Mouse (Mus musculus): ENCODE results near the gene Nr2f6. TPM values are rescaled to one million over a fixed set of nuclear protein-coding genes. Genes with fewer than 3 reads are reported as not detected.
"Not testable (repeated sequence)": the region's sequence is repeated elsewhere in the genome, so short reads cannot be mapped to it uniquely, and the experiment has no call there.

Gene Nr2f6
- polyA plus RNA-seq, 1 experiment from 2014 or later: 61.9 TPM

- DNase-seq (ENCODE audit: low spot score): no peak
- WGBS: 72% methylated on average over 3 of the region's 3 CpGs
- no peaks in the 10 kb centered on the region for H3K9me3 ChIP-seq (ENCODE audit: control insufficient read depth, low read length)
- ATAC-seq (ENCODE audit: low read depth): no peak
- no peaks in the 10 kb centered on the region for H3K27me3 ChIP-seq (replicated peaks; ENCODE audit: control insufficient read depth, insufficient read depth, low read length)
- no peak overlapping the region for H3K4me3 ChIP-seq (ENCODE audit: low read depth, low read length)
- peaks cover 83% of the 10 kb centered on the region for H3K36me3 ChIP-seq (ENCODE audit: control insufficient read depth, insufficient read depth, low read length)
- no peaks in the 10 kb centered on the region for H3K4me1 ChIP-seq (ENCODE audit: control insufficient read depth, insufficient read depth, low read length)
- H3K9ac ChIP-seq (ENCODE audit: low read depth, low read length): no peak overlapping the region
- H3K27ac ChIP-seq (replicated peaks; ENCODE audit: low read depth, low read length): no peak overlapping the region
- H3K4me2 ChIP-seq (ENCODE audit: low read depth, low read length): no peak overlapping the region
Measured at GRCm38 (mm10) chr8:71358026-71358425, 23.7 kb downstream of the Nr2f6 start.

DNA sequence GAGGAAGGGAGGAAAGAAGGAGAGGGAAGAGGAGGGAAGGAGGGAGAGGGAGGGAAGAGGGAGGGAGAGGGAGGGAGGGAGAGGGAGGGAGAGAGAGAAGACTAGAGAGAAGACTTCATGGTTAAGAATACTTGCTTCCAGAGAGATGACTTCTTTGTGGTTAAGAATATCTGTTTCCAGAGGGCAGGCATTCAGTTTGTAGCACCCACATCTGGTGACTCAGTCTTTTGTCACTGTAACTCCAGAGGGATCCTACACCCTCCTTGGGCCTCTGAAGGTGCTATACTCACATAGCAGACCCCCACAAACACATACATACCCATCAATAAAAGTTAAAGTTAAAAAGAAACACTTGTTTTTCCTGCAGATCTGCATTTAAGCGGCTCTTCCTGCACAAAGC lies 30.2 kb downstream of the Nr2f6 start:
- DNase-seq (ENCODE audit: low spot score): no peak
- WGBS: 96% methylated on average over 1 of the region's 1 CpGs

GRCm38 (mm10) chr8:71351117-71351516 lies 30.6 kb downstream of the Nr2f6 start:
- no peak overlapping the region for H3K4me3 ChIP-seq (ENCODE audit: low read depth, low read length)
- H3K4me1 ChIP-seq (ENCODE audit: control insufficient read depth, insufficient read depth, low read length): no peaks in the 10 kb centered on the region
- ATAC-seq (ENCODE audit: low read depth): no peak
- DNase-seq (ENCODE audit: low spot score): no peak
- no peak overlapping the region for H3K9ac ChIP-seq (ENCODE audit: low read depth, low read length)
- peaks cover 99% of the 10 kb centered on the region for H3K36me3 ChIP-seq (ENCODE audit: control insufficient read depth, insufficient read depth, low read length)
- H3K9me3 ChIP-seq (ENCODE audit: control insufficient read depth, low read length): no peaks in the 10 kb centered on the region
- no peak overlapping the region for H3K27ac ChIP-seq (replicated peaks; ENCODE audit: low read depth, low read length)
- WGBS: 73% methylated on average over 3 of the region's 3 CpGs
- no peak overlapping the region for H3K4me2 ChIP-seq (ENCODE audit: low read depth, low read length)
- H3K27me3 ChIP-seq (replicated peaks; ENCODE audit: control insufficient read depth, insufficient read depth, low read length): no peaks in the 10 kb centered on the region

More for the DNA sequence above, 30.2 kb downstream of the Nr2f6 start:
- Histone ChIP-seq H3K4me3 (ENCODE audit: low read depth, low read length) (no peak overlapping the region), H3K27ac (replicated peaks; ENCODE audit: low read depth, low read length) (no peak overlapping the region), H3K36me3 (ENCODE audit: control insufficient read depth, insufficient read depth, low read length) (peaks cover 99% of the 10 kb centered on the region), H3K9ac (ENCODE audit: low read depth, low read length) (no peak overlapping the region), H3K4me2 (ENCODE audit: low read depth, low read length) (no peak overlapping the region), H3K27me3 (replicated peaks; ENCODE audit: control insufficient read depth, insufficient read depth, low read length) (no peaks in the 10 kb centered on the region), H3K9me3 (ENCODE audit: control insufficient read depth, low read length) (no peaks in the 10 kb centered on the region), H3K4me1 (ENCODE audit: control insufficient read depth, insufficient read depth, low read length) (no peaks in the 10 kb centered on the region)
- no peak for ATAC-seq (ENCODE audit: low read depth)

DNA sequence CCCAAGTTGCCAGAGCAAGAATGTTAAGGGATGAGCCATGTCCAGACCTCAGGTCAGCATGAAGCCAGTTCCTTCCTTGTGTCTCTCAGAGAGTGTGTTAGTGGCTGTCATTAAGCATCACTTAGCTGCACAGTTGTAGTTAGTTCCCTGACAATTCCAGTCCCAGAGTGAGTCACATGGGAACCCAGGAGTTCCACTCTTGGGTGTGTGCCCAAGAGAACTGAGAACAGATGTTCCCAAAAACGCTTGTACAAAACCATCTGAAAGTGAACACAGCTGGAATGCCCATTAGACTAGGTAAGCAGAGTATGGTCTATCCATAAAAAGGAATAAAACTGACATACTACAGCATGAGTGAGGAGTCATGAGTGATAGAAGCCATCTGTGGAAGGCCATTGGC lies 35.2 kb downstream of the Nr2f6 start:
- Histone ChIP-seq H3K9ac (ENCODE audit: low read depth, low read length) (no peak overlapping the region), H3K4me2 (ENCODE audit: low read depth, low read length) (no peak overlapping the region), H3K4me3 (ENCODE audit: low read depth, low read length) (no peak overlapping the region), H3K4me1 (ENCODE audit: control insufficient read depth, insufficient read depth, low read length) (no peaks in the 10 kb centered on the region), H3K9me3 (ENCODE audit: control insufficient read depth, low read length) (no peaks in the 10 kb centered on the region), H3K27me3 (replicated peaks; ENCODE audit: control insufficient read depth, insufficient read depth, low read length) (no peaks in the 10 kb centered on the region), H3K27ac (replicated peaks; ENCODE audit: low read depth, low read length) (no peak overlapping the region), H3K36me3 (ENCODE audit: control insufficient read depth, insufficient read depth, low read length) (peaks cover 90% of the 10 kb centered on the region)
- no peak for DNase-seq (ENCODE audit: low spot score)
- ATAC-seq (ENCODE audit: low read depth): no peak
- 54% methylated on average over 1 of the region's 1 CpGs for WGBS

DNA sequence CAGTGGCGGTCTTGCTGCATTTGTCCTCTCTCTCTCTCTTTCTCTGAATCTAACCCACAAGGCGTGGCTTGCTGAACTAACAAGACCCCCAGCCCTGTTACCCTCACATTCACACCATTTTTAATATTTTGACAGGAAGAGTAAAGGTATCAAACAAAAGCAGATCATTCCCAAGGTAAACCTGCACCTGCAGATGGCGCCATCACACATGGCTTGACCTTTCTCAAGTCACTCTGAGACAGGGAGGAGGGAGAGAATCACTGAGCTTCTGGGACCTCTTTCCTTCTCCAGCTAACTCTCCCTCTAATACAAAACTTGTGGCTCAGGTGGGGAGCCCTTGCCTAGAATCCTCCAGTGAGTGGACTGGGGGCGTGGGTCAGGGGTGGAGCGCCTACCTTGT lies 41.1 kb downstream of the Nr2f6 start:
- Histone ChIP-seq H3K9ac (ENCODE audit: low read depth, low read length) (no peak overlapping the region), H3K36me3 (ENCODE audit: control insufficient read depth, insufficient read depth, low read length) (peaks cover 55% of the 10 kb centered on the region), H3K27ac (replicated peaks; ENCODE audit: low read depth, low read length) (no peak overlapping the region), H3K9me3 (ENCODE audit: control insufficient read depth, low read length) (no peaks in the 10 kb centered on the region), H3K4me2 (ENCODE audit: low read depth, low read length) (no peak overlapping the region), H3K27me3 (replicated peaks; ENCODE audit: control insufficient read depth, insufficient read depth, low read length) (no peaks in the 10 kb centered on the region), H3K4me1 (ENCODE audit: control insufficient read depth, insufficient read depth, low read length) (no peaks in the 10 kb centered on the region), H3K4me3 (ENCODE audit: low read depth, low read length) (no peak overlapping the region)
- 75% methylated on average over 5 of the region's 5 CpGs for WGBS
- peak; percentile 12 for DNase-seq (ENCODE audit: low spot score)
- ATAC-seq (ENCODE audit: low read depth): no peak

GRCm38 (mm10) chr8:71337834-71338233 lies 43.9 kb downstream of the Nr2f6 start:
- H3K36me3 ChIP-seq (ENCODE audit: control insufficient read depth, insufficient read depth, low read length): peaks cover 43% of the 10 kb centered on the region
- H3K9me3 ChIP-seq (ENCODE audit: control insufficient read depth, low read length); H3K27ac ChIP-seq (replicated peaks; ENCODE audit: low read depth, low read length); H3K4me2 ChIP-seq (ENCODE audit: low read depth, low read length); ATAC-seq (ENCODE audit: low read depth); H3K4me3 ChIP-seq (ENCODE audit: low read depth, low read length); H3K27me3 ChIP-seq (replicated peaks; ENCODE audit: control insufficient read depth, insufficient read depth, low read length); DNase-seq (ENCODE audit: low spot score); H3K4me1 ChIP-seq (ENCODE audit: control insufficient read depth, insufficient read depth, low read length); H3K9ac ChIP-seq (ENCODE audit: low read depth, low read length): not testable (repeated sequence)
- WGBS: 91% methylated on average over 5 of the region's 6 CpGs

DNA sequence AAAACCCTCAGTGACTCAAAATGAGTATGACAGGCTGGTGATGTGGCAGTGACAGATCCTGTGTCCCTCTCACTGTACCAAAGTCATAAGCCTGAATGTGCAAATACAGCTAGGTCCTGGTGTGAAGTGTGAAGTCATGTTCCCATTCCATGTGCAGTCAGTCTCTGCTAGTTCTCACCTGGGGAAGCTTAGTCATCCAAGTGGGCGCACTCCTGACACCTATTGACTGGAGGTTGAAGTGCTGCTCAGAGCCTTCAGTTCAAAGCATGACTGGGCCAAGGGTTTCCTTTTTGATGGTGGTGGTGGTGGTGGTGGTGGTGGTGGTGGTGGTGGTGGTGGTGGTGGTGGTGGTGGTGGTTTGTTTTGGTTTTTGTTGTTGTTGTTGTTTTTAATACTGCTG lies 56.9 kb downstream of the Nr2f6 start:
- peak; percentile 5 for DNase-seq (ENCODE audit: low spot score)
- no peak overlapping the region for H3K9ac ChIP-seq (ENCODE audit: low read depth, low read length)
- no peak overlapping the region for H3K27ac ChIP-seq (replicated peaks; ENCODE audit: low read depth, low read length)
- H3K4me3 ChIP-seq (ENCODE audit: low read depth, low read length): no peak overlapping the region
- peaks cover 73% of the 10 kb centered on the region for H3K36me3 ChIP-seq (ENCODE audit: control insufficient read depth, insufficient read depth, low read length)
- ATAC-seq (ENCODE audit: low read depth): no peak
- WGBS: 100% methylated on average over 1 of the region's 1 CpGs
- no peak overlapping the region for H3K4me2 ChIP-seq (ENCODE audit: low read depth, low read length)
- H3K9me3 ChIP-seq (ENCODE audit: control insufficient read depth, low read length): no peaks in the 10 kb centered on the region
- H3K4me1 ChIP-seq (ENCODE audit: control insufficient read depth, insufficient read depth, low read length): no peaks in the 10 kb centered on the region
- H3K27me3 ChIP-seq (replicated peaks; ENCODE audit: control insufficient read depth, insufficient read depth, low read length): no peaks in the 10 kb centered on the region

Other genes with a start within 250 kb of the Nr2f6 start
- gene Myo9b, start 109.2 kb downstream of the Nr2f6 start, polyA plus RNA-seq (2014; fragmentation: Nextera tagmentation; extraction: Ambion mirVana): 24.1 and 26.0 TPM in 2 replicates
- gene Haus8, start 109.0 kb downstream of the Nr2f6 start, polyA plus RNA-seq (2014; fragmentation: Nextera tagmentation; extraction: Ambion mirVana): 46.2 and 48.7 TPM in 2 replicates
- 106 and 115 TPM in 2 replicates for gene Use1, start 15.1 kb downstream of the Nr2f6 start, polyA plus RNA-seq (2014; fragmentation: Nextera tagmentation; extraction: Ambion mirVana)
- 3.8 and 4.0 TPM in 2 replicates for gene Ocel1, start 10.7 kb downstream of the Nr2f6 start, polyA plus RNA-seq (2014; fragmentation: Nextera tagmentation; extraction: Ambion mirVana)
- 9.4 and 11.3 TPM in 2 replicates for gene Ushbp1, start 13.8 kb upstream of the Nr2f6 start, polyA plus RNA-seq (2014; fragmentation: Nextera tagmentation; extraction: Ambion mirVana)
- gene Babam1, start 14.9 kb upstream of the Nr2f6 start, polyA plus RNA-seq (2014; fragmentation: Nextera tagmentation; extraction: Ambion mirVana): 79.6 and 85.2 TPM in 2 replicates
- gene Ankle1, start 24.1 kb upstream of the Nr2f6 start, polyA plus RNA-seq (2014; fragmentation: Nextera tagmentation; extraction: Ambion mirVana): 13.0 and 16.4 TPM in 2 replicates
- 47.9 and 49.4 TPM in 2 replicates for gene Abhd8, start 81.7 kb upstream of the Nr2f6 start, polyA plus RNA-seq (2014; fragmentation: Nextera tagmentation; extraction: Ambion mirVana)
- 115 and 123 TPM in 2 replicates for gene Mrpl34, start 83.0 kb upstream of the Nr2f6 start, polyA plus RNA-seq (2014; fragmentation: Nextera tagmentation; extraction: Ambion mirVana)
- gene Dda1, start 87.2 kb upstream of the Nr2f6 start, polyA plus RNA-seq (2014; fragmentation: Nextera tagmentation; extraction: Ambion mirVana): 100 and 105 TPM in 2 replicates
- 2.0 and 2.1 TPM in 2 replicates for gene Ano8, start 104.0 kb upstream of the Nr2f6 start, polyA plus RNA-seq (2014; fragmentation: Nextera tagmentation; extraction: Ambion mirVana)
- gene Gtpbp3, start 106.1 kb upstream of the Nr2f6 start, polyA plus RNA-seq (2014; fragmentation: Nextera tagmentation; extraction: Ambion mirVana): 5.3 and 6.8 TPM in 2 replicates
- gene Plvap, start 129.8 kb upstream of the Nr2f6 start, polyA plus RNA-seq (2014; fragmentation: Nextera tagmentation; extraction: Ambion mirVana): 53.5 and 59.0 TPM in 2 replicates
- 2.4 and 3.5 TPM in 2 replicates for gene Ccdc194, start 143.8 kb upstream of the Nr2f6 start, polyA plus RNA-seq (2014; fragmentation: Nextera tagmentation; extraction: Ambion mirVana)
- 16.0 and 16.2 TPM in 2 replicates for gene Bst2, start 155.5 kb upstream of the Nr2f6 start, polyA plus RNA-seq (2014; fragmentation: Nextera tagmentation; extraction: Ambion mirVana)
- 85.4 and 95.3 TPM in 2 replicates for gene Mvb12a, start 161.0 kb upstream of the Nr2f6 start, polyA plus RNA-seq (2014; fragmentation: Nextera tagmentation; extraction: Ambion mirVana)
- gene Tmem221, start 176.9 kb upstream of the Nr2f6 start, polyA plus RNA-seq (2014; fragmentation: Nextera tagmentation; extraction: Ambion mirVana): 1.1 and 1.4 TPM in 2 replicates
- gene Nxnl1, start 184.6 kb upstream of the Nr2f6 start, polyA plus RNA-seq (2014; fragmentation: Nextera tagmentation; extraction: Ambion mirVana): 0.07 TPM in 1 of 2 replicates, not detected in the other
- 15.5 and 20.4 TPM in 2 replicates for gene Slc27a1, start 186.9 kb upstream of the Nr2f6 start, polyA plus RNA-seq (2014; fragmentation: Nextera tagmentation; extraction: Ambion mirVana)
- 239 and 245 TPM in 2 replicates for gene Pgls, start 210.2 kb upstream of the Nr2f6 start, polyA plus RNA-seq (2014; fragmentation: Nextera tagmentation; extraction: Ambion mirVana)
- gene Fam129c, start 215.7 kb upstream of the Nr2f6 start, polyA plus RNA-seq (2014; fragmentation: Nextera tagmentation; extraction: Ambion mirVana): 2.3 and 3.5 TPM in 2 replicates
- 107 and 112 TPM in 2 replicates for gene Colgalt1, start 229.0 kb upstream of the Nr2f6 start, polyA plus RNA-seq (2014; fragmentation: Nextera tagmentation; extraction: Ambion mirVana)